26 mouse cellular contexts compared by ENCODE assay signal in genomic region chr2:103146132-103146531, GRCm38 (mm10).
DNase-seq lines count a peak whose midpoint lies in the region; ATAC-seq and TF ChIP-seq lines count a peak whose summit lies in the region.
"Had no signal": no experiment of that assay in that cellular context is flagged by ENCODE, and none has a peak within 500 bp of the region (broad histone marks: within the 10 kb centered on the region; RNA-seq: fewer than 3 reads in every experiment).

No protein-coding gene starts in this region.

- no peaks in the 10 kb centered on the region for H3K79me2 ChIP-seq in CH12.LX (replicated peaks; ENCODE audit: control insufficient read depth, extremely low read depth, insufficient read depth, poor library complexity, severe bottlenecking)
- H3K79me2 ChIP-seq in macrophage (ENCODE audit: inconsistent target): no peaks in the 10 kb centered on the region

- no peak overlapping the region for H3K4me2 ChIP-seq in intestine, embryonic 15.5 days (replicated peaks)
- H3K4me2 ChIP-seq in intestine, postnatal 0 days (replicated peaks; ENCODE audit: low read depth): no peak overlapping the region
- peak overlapping the region; percentile 16 for H3K4me2 ChIP-seq in CH12.LX (ENCODE audit: insufficient read depth, low read depth, poor library complexity, severe bottlenecking)
- H3K4me2 ChIP-seq in stomach, embryonic 16.5 days (ENCODE audit: low read depth, low read length): no peak overlapping the region
- no peak overlapping the region for H3K4me2 ChIP-seq in hindbrain, embryonic 14.5 days (replicated peaks)
- H3K4me2 ChIP-seq: embryonic facial prominence, embryonic 12.5 days; forebrain, embryonic 12.5 days; heart, embryonic 15.5 days; limb, embryonic 15.5 days; liver, embryonic 15.5 days had no signal

- TF ChIP-seq CTCF in intestine, postnatal 0 days (IDR thresholded peaks at IDR 0.05; ENCODE audit: low read depth): no peak
- no peak for TF ChIP-seq CTCF in CH12.LX (conservative IDR thresholded peaks at IDR 0.05 in 1 of 2, IDR thresholded peaks at IDR 0.05 in 1 of 2; ENCODE audit: low read depth in 2 of 2, low read length in 2 of 2)

- TF ChIP-seq EP300 in CH12.LX (IDR thresholded peaks at IDR 0.05; ENCODE audit: low read length): no peak

- dilution Hi-C loops in CH12.LX (cut with MboI; ENCODE audit: extremely low pct_ligation_motif_present, extremely low pct_unique_long_range_greater_than_20kb, low sequenced_read_pairs): no loop called here

- H3K4me3 ChIP-seq in intestine, embryonic 15.5 days (replicated peaks): no peak overlapping the region
- no peak overlapping the region for H3K4me3 ChIP-seq in intestine, postnatal 0 days (ENCODE audit: low read depth, low read length)
- H3K4me3 ChIP-seq in CH12.LX (replicated peaks in 1 of 3; ENCODE audit: low read depth in 2 of 3, low read length in 2 of 3, poor library complexity in 1 of 3) (no peak overlapping the region), macrophage (ENCODE audit: inconsistent target) (no peak overlapping the region)
- H3K4me3 ChIP-seq in stomach, embryonic 16.5 days (replicated peaks; ENCODE audit: low read length): no peak overlapping the region
- H3K4me3 ChIP-seq in hindbrain, embryonic 14.5 days (replicated peaks; ENCODE audit: low read length): no peak overlapping the region
- H3K4me3 ChIP-seq: embryonic facial prominence, embryonic 12.5 days; forebrain, embryonic 12.5 days; heart, embryonic 15.5 days; limb, embryonic 15.5 days; liver, embryonic 15.5 days; midbrain, embryonic 10.5 days had no signal

- no peak overlapping the region for H3K9ac ChIP-seq in intestine, embryonic 15.5 days
- no peak overlapping the region for H3K9ac ChIP-seq in intestine, postnatal 0 days (ENCODE audit: low read depth, low read length)
- H3K9ac ChIP-seq in CH12.LX (ENCODE audit: insufficient read depth, low read depth): no peak overlapping the region
- H3K9ac ChIP-seq in stomach, embryonic 16.5 days (ENCODE audit: low read length): no peak overlapping the region
- H3K9ac ChIP-seq in hindbrain, embryonic 14.5 days: no peak overlapping the region
- H3K9ac ChIP-seq: embryonic facial prominence, embryonic 12.5 days; forebrain, embryonic 12.5 days; heart, embryonic 15.5 days; limb, embryonic 15.5 days; liver, embryonic 15.5 days had no signal

- TF ChIP-seq POLR2A in CH12.LX (IDR thresholded peaks at IDR 0.05; ENCODE audit: low read depth, low read length): no peak

- WGBS in intestine, embryonic 15.5 days: 87% methylated on average over 7 of the region's 7 CpGs
- 87% methylated on average over 7 of the region's 7 CpGs for WGBS in intestine, postnatal 0 days
- WGBS in macrophage (ENCODE audit: missing documents): 1% methylated on average over 7 of the region's 7 CpGs
- WGBS in stomach, embryonic 16.5 days: 82% methylated on average over 7 of the region's 7 CpGs
- 94% methylated on average over 7 of the region's 7 CpGs for WGBS in hindbrain, embryonic 14.5 days

- 0 out of 2 replicates have a peak overlapping the region, but pooled peaks have one; percentile 14 for H3K27ac ChIP-seq in intestine, embryonic 15.5 days
- no peak overlapping the region for H3K27ac ChIP-seq in intestine, postnatal 0 days (ENCODE audit: low read depth, low read length)
- H3K27ac ChIP-seq in CH12.LX (ENCODE audit: insufficient read depth, low read depth) (no peak overlapping the region), macrophage (peak overlapping the region; percentile 53)
- H3K27ac ChIP-seq in stomach, embryonic 16.5 days (ENCODE audit: low read length): peak overlapping the region; percentile 96
- H3K27ac ChIP-seq in hindbrain, embryonic 14.5 days: no peak overlapping the region
- H3K27ac ChIP-seq: embryonic facial prominence, embryonic 12.5 days; forebrain, embryonic 12.5 days; heart, embryonic 15.5 days; limb, embryonic 15.5 days; liver, embryonic 15.5 days; midbrain, embryonic 10.5 days had no signal

- no peak for ATAC-seq in intestine, embryonic 15.5 days
- ATAC-seq in intestine, postnatal 0 days: no peak
- ATAC-seq in stomach, embryonic 16.5 days (ENCODE audit: insufficient read depth, low FRiP score): no peak
- ATAC-seq in erythroid progenitor cell, adult 5-6 weeks (replicated peaks; ENCODE audit: low FRiP score, poor library complexity, severe bottlenecking): no peak
- ATAC-seq in hindbrain, embryonic 14.5 days (ENCODE audit: low FRiP score): no peak
- ATAC-seq: CD4-positive, CD25-positive, alpha-beta regulatory T cell, adult 4 months; hindbrain, embryonic 16.5 days; intestine, embryonic 16.5 days had no signal

- in situ Hi-C loops in CH12.LX (cut with MboI; ENCODE audit: low pct_ligation_motif_present, low pct_unique_long_range_greater_than_20kb, low sequenced_read_pairs): no loop called here

- no peak for DNase-seq in CH12.LX (ENCODE audit: extremely low read depth)
- DNase-seq in hindbrain, embryonic 14.5 days (ENCODE audit: low spot score): no peak
- DNase-seq: adrenal gland, postnatal 25 days; cerebellum, adult 11 months; cerebellum, postnatal 14 days; gastrocnemius, postnatal 36 days; heart, postnatal 4 days; kidney, postnatal 4 days; left cerebral cortex, postnatal 4 days; lung, postnatal 36 days; right cerebral cortex, postnatal 4 days; thymus, postnatal 14 days had no signal

- 0 out of 2 replicates have a peak, but pooled peaks cover 9% of the 10 kb centered on the region for H3K4me1 ChIP-seq in intestine, embryonic 15.5 days (replicated peaks)
- H3K4me1 ChIP-seq in intestine, postnatal 0 days (replicated peaks; ENCODE audit: control insufficient read depth, insufficient read depth, low read length): no peaks in the 10 kb centered on the region; the same call in 1 of the 2 replicates
- peaks cover 4 to 28% of the 10 kb centered on the region in 2 experiments; a peak in 3 of 4 replicates for H3K4me1 ChIP-seq in CH12.LX (ENCODE audit: control insufficient read depth in 1 of 2, insufficient read depth in 2 of 2)
- peaks cover 11% of the 10 kb centered on the region; the same call in 1 of the 2 replicates for H3K4me1 ChIP-seq in stomach, embryonic 16.5 days (ENCODE audit: control insufficient read depth, insufficient read depth, low read length)
- no peaks in the 10 kb centered on the region for H3K4me1 ChIP-seq in hindbrain, embryonic 14.5 days (replicated peaks; ENCODE audit: control insufficient read depth, insufficient read depth, low read length)
- H3K4me1 ChIP-seq: embryonic facial prominence, embryonic 12.5 days; forebrain, embryonic 12.5 days; heart, embryonic 15.5 days; limb, embryonic 15.5 days; liver, embryonic 15.5 days; midbrain, embryonic 10.5 days had no signal

- no peak for TF ChIP-seq RAD21 in CH12.LX (IDR thresholded peaks at IDR 0.05; ENCODE audit: low read depth, low read length)

- H3K9me3 ChIP-seq in intestine, embryonic 15.5 days: no peaks in the 10 kb centered on the region
- no peaks in the 10 kb centered on the region for H3K9me3 ChIP-seq in intestine, postnatal 0 days (ENCODE audit: control insufficient read depth)
- no peaks in the 10 kb centered on the region for H3K9me3 ChIP-seq in CH12.LX (replicated peaks; ENCODE audit: low read length)
- no peaks in the 10 kb centered on the region for H3K9me3 ChIP-seq in stomach, embryonic 16.5 days (replicated peaks; ENCODE audit: control insufficient read depth, low read length)
- no peaks in the 10 kb centered on the region for H3K9me3 ChIP-seq in hindbrain, embryonic 14.5 days (ENCODE audit: control insufficient read depth, low read length)
- H3K9me3 ChIP-seq: embryonic facial prominence, embryonic 12.5 days; forebrain, embryonic 12.5 days; heart, embryonic 15.5 days; limb, embryonic 15.5 days; liver, embryonic 15.5 days; midbrain, embryonic 10.5 days had no signal

- no peaks in the 10 kb centered on the region for H3K36me3 ChIP-seq in intestine, embryonic 15.5 days
- H3K36me3 ChIP-seq in intestine, postnatal 0 days (ENCODE audit: control insufficient read depth, insufficient read depth): no peaks in the 10 kb centered on the region
- H3K36me3 ChIP-seq in CH12.LX (replicated peaks in 1 of 2; ENCODE audit: control insufficient read depth in 1 of 2, insufficient read depth in 1 of 2, low read length in 1 of 2) (no peaks in the 10 kb centered on the region), macrophage (ENCODE audit: inconsistent target) (no peaks in the 10 kb centered on the region)
- no peaks in the 10 kb centered on the region for H3K36me3 ChIP-seq in stomach, embryonic 16.5 days (ENCODE audit: control insufficient read depth, insufficient read depth, low read length)
- no peaks in the 10 kb centered on the region for H3K36me3 ChIP-seq in hindbrain, embryonic 14.5 days (replicated peaks; ENCODE audit: control insufficient read depth, insufficient read depth)
- H3K36me3 ChIP-seq: embryonic facial prominence, embryonic 12.5 days; forebrain, embryonic 12.5 days; heart, embryonic 15.5 days; limb, embryonic 15.5 days; liver, embryonic 15.5 days; midbrain, embryonic 10.5 days had no signal

- H3K27me3 ChIP-seq in intestine, embryonic 15.5 days (replicated peaks): no peaks in the 10 kb centered on the region
- H3K27me3 ChIP-seq in intestine, postnatal 0 days (replicated peaks; ENCODE audit: control insufficient read depth, insufficient read depth, low read length): no peaks in the 10 kb centered on the region
- no peaks in the 10 kb centered on the region for H3K27me3 ChIP-seq in CH12.LX (replicated peaks)
- H3K27me3 ChIP-seq in stomach, embryonic 16.5 days (ENCODE audit: control insufficient read depth, insufficient read depth, low read length): no peaks in the 10 kb centered on the region
- H3K27me3 ChIP-seq in hindbrain, embryonic 14.5 days (ENCODE audit: control insufficient read depth, insufficient read depth, low read length): no peaks in the 10 kb centered on the region
- H3K27me3 ChIP-seq: embryonic facial prominence, embryonic 12.5 days; forebrain, embryonic 12.5 days; heart, embryonic 15.5 days; limb, embryonic 15.5 days; liver, embryonic 15.5 days had no signal

TF ChIP-seq in CH12.LX, 34 proteins besides CTCF, POLR2A, EP300 and RAD21:
- TF ChIP-seq BHLHE40 (IDR thresholded peaks at IDR 0.05; ENCODE audit: low read depth, low read length) (no peak), RCOR1 (conservative IDR thresholded peaks at IDR 0.05; ENCODE audit: low read depth, low read length) (no peak), MEF2A (IDR thresholded peaks at IDR 0.05; ENCODE audit: borderline replicate concordance, low read depth, low read length) (no peak), CHD2 (IDR thresholded peaks at IDR 0.05; ENCODE audit: low read length) (no peak)

Comparison
In these comparisons a context has a peak if more than half of its experiments do, and no peak if none do; other contexts are left out.
1. H3K27ac ChIP-seq: peak in intestine, embryonic 15.5 days (single experiment), macrophage (single experiment) and stomach, embryonic 16.5 days (single experiment); none in intestine, postnatal 0 days (single experiment), CH12.LX (single experiment) and hindbrain, embryonic 14.5 days (single experiment).